Mouse (Mus musculus) 3134 (cell line): Measurements from ENCODE around the gene Uaca.

Experiments used
- DNase-seq: peaks from one replicate; pipeline ENCODE4 v3.0.0-alpha.2; 2011; ENCODE audit warnings: low spot score; ENCODE audit not compliant: insufficient read length; ENCODE audit errors: extremely low read depth

Uaca gene

DNA sequence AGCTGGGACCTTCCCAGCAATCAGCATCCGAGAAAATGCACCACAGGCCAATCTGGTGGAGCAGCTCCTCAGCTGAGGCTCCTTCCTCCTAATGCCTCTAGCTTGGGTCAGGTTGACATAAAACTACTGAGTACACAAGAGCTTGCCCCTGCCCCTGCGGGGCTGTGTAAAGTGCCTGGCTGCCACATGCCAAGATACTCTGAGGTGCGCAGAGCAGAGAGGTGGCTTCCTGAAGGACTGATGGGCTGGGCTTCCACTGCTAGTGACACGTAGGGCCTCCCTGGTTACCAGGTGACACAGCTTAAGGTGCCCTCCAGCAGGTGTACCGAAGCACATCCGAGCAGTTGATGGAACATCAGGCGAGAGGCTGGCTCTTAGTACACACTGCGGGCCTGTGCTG is 37.9 kb downstream of the Uaca start:
- no peak for DNase-seq

DNA sequence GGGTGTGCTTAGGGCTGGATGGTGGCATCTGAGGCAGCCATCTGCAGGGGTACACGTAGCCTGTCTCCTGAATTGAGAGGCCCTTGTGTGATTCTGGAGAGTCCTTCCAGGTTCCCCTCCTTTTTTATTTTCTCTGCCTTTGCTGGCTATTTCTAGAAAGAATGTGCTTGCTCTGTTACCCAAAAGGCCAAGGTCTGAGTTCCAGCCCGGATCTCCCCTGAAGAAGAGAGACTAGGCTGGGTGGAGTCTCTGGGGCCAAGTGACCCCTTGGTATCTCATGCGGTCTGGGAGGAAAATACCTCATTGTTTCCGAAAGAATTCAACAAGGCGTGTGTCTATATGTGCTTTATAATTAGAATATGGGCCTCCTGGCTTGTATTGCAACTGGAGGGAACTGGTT is 41.8 kb downstream of the Uaca start:
- no peak for DNase-seq

DNA sequence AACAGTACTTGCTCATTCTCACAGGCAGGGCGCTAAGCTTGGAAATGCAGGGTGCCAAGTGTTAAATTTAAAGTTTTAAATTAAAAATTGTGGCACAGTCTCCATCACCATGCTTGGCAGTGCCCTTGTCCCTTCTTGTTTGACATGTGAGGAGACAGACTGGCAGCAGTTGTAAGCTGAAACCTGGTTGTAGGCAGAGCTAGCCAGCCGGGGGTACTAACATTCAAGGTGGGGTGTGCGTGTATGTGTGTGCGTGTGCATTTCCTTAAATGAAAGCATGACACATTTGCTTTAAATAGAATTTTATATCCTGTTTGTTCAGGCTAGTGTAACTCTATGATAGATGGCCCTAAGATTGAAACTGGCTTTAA is 42.7 kb downstream of the Uaca start:
- DNase-seq = no peak

DNA sequence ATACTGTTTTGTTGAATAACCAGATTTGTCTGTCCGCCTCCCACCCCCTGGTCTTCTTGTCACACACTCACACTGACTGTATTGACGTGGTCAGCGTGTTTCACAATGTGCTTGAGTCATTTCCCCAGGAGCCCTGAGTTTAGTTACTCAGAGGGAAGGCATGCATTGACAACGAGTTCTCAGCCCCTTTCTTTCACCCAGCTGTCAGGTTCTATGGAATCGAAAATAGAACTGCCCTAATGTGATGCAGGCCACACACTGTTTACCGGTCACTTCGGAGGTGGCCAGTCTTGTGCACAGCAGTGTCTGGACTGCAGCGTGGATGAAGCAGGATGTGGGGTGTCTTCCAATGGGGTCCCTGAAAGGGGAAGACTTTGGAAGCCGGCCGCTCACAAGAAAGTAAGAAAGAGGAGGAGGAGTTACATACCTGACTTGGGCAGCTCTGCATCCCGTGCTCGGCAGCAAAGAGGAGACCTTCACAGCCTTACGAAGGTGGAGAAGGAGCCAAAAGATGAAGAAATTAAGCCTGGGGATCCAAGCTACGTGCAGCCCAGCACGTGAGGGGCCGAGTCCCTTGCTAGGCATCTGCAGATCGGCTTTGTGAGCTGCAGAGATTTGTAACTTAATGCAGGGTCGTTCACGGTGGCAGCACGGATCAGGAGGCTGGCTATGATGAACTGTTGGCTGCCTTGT is 43.3 kb downstream of the Uaca start:
- peak; percentile 75 for DNase-seq

DNA sequence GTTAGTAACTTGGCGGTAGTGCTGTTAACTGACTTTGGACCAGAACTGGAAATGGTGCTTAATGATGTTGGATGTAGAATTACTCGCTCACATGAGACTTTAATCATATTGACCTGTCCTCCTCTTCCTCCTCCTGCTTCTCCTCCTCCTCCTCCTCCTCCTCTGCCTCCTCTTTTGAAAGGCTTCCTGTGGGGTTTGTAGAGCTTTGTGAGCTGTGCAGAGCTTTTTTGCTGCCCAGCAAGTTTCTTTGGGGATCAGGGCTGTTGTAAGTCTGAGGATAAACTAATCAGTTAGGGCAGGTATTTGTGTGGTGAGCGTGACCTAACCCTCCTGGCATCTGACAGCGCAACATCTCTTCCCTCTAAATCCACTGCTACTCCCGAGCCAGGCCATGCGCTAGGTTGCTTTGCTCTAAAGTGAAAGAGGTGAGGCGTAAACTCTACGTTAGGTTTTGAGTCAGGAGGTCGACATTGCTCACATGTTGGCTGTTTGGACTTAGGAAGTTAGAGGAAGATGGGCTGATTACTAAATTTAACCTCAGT is 44.1 kb downstream of the Uaca start:
- peak; percentile 43 for DNase-seq

DNA sequence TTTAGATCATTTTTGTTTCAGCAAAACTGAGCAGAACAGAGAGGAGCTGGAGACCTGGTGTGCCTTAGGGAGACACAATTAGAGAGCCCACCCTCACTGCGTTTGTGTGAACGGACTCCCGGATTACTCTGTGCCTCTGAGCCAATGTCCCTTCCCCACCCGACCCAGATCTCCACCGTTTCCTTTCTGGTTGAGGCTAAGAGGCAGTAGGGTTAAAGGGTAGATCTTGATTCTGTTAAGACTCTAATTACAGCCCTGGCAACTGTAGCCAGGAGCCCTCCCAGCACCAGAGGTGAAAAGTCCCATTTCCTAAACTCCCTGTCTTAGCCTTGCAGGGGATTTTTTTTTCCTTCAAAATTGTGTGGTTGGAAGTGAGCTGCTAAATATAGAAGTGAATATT is 47.1 kb downstream of the Uaca start:
- no peak for DNase-seq

DNA sequence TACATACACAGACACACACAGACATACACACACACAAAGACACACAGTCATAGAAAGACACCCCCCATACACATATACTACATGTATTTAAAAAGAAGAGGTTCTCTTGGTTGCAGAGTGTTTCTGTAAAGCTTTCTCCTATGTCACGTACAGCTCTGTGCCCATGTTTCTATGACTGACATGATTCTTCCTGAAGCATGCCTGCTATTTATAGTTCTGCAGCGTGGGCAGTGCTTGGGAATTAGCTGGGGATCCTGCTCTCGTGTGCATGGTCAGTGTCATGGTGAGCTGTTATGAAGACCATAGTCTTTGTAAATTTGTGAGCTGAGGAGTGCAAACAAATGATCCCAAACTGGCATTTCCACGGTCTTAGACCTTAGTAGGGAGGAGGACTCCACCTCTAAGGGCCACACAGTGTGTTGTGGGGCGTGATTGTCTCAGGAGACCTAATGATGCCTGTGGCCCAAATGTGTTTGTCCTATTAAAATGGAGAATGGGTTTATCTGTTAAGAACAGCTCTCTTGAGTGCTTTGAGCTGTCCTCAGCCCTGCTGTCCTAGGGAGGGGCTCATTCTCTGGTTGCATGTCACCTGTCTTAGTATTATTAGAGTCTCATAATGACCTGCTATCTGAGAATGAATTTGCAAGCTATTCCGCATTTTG is 49.2 kb downstream of the Uaca start:
- no peak for DNase-seq

DNA sequence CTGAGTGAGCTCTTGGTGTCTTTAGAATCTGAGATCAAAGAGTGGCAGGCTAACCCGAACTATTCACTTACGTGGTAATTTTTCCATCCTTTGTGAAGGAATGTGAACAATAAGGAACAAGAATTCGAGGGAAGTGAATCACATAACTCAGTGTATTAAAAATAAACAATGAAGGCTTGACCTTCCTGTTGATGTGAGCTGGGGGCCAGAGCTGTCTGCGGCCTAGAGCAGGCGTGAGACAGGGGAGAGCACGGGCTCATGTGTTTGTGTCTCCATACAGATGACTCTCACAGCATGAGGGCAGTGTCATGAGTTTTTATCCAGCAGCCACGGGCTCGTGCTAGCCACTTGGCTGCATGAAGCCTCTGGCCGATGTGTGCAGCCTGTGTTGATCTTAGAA is 54.4 kb downstream of the Uaca start:
- no peak for DNase-seq

DNA sequence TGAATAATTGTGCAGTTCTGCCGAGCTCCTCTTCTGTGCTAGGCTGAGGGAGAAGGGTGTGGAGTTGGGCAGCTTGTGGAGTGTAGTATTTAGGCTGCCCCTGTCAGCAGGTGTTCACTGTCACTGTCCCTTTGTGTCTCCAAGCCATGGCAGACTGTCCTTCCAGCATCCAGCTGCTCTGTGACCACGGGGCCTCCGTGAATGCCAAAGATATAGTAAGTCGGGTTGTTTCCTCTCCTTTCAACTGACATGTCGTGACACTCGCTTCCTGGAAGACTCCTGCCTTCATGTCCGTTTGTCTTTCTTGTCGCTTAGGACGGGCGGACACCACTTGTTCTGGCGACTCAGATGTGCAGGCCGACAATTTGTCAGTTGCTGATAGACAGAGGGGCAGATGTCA is 55.6 kb downstream of the Uaca start:
- DNase-seq = no peak

DNA sequence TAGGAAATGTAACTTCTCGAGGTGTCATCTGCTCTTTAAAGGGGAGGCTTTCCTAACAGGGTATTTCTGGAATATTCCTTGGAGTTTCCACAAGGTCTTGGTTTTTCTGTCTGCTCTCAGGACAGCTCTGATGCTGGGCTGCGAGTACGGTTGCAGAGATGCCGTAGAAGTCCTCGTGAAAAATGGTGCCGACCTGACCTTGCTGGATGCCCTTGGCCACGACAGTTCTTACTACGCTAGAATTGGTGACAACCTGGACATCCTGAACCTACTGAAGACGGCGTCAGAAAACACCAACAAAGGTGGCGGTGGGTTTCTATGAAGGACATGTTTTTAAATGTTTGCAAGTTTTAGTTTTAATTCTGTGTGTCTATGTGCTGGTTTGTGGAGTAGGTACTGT is 59.9 kb downstream of the Uaca start:
- no peak for DNase-seq

DNA sequence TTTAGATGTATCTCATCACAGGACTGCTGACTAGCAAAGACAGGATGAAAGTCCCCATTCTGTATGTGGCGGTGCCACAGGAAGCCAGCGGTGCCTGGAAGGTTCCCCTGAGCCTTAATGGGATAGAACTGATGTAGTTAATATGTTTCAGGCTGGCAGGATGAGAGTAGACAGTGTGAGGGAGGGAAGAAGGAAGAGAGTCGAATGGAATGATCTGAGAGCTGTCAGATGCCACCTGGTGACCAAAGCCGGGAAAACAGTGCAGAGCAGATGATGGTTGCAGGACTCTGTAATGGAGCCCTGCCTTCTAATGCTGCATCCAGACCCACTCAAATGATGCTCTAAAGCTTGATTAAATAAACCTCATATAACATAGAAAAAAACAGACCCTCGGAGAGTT is 63.5 kb downstream of the Uaca start:
- DNase-seq = no peak

DNA sequence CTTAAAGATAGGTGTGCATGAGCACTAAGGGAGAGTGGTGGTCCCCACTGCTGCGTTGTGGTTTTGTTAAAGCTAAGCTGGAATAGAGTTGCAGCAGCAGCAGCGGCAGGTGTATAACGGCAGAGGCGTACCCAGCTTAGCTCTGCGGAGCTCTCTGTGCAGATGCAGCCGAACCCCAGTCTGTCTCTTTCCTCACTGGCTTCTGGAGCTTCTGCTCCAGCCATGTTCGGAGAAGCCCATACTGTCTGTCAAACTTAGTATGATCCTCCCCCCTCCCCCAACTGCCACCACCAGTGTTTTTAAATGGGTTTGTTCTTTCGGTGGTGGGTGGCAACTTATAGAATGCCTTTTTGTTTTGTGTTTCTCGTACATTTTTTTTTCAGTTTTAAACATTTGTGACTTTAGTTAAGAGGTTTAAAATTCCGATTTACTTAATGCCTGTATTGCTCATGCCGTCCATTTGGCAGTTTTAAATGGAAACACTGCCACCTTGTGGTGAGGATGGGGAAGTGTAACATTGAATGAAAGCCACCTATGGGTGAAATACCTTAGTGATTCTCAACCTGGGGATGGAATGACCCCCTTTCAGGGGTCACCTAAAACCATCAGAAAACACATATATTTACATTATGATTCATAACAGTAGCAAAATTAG is 64.1 kb downstream of the Uaca start:
- no peak for DNase-seq

DNA sequence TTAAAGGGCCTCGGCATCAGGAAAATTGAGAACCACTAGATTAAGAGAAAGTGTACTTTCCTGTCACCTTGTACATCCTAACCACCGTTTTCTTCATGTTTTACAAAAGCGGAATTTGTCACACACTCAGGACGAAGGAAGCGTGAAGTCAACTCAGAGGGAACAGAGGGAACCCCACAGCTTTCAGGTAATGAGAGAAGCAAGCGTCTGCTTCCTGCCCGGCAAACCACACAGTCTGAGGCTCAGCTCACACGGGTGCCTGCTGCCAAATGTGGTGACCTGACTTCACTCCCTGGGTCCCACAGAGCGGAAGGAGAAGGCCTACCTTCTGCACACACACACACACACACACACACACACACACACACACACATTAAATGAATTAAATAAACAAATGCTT is 64.7 kb downstream of the Uaca start:
- DNase-seq = no peak

DNA sequence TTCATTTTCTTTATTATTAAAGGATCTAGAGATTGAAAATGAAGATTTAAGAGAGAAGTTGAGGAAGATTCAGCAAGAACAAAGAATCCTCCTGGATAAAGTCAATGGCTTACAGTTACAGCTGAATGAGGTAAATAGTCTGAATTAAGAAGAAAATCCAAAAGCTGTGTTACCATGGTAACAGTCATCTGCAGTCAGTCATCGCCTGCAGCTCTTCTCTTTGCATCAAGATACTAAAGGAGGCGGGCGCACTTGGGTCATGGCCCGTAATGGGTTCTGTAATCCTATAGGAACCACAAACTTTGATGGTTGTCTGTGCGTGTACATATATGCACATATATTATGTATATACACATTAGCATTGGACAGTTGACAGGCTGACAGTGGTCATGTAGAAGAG is 66.7 kb downstream of the Uaca start:
- DNase-seq = no peak

DNA sequence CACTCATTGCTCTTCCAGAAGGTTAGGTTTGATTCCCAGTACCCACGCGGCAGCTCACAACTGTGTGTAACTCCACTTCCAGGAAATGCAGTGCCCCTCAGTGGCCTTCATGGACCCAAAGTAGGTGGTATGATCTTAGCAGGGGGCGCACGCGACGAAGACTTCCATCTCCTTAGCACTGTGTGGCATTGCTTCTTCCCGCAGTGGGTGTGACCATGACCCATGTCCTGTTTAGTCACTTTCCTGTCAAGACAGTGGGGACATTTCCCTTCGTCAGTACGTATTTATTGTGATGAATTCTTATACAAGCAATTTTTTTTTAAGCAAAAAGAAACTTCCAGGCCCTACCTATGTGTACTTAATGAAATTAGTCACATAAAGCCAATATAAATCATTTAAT is 70.3 kb downstream of the Uaca start:
- no peak for DNase-seq

DNA sequence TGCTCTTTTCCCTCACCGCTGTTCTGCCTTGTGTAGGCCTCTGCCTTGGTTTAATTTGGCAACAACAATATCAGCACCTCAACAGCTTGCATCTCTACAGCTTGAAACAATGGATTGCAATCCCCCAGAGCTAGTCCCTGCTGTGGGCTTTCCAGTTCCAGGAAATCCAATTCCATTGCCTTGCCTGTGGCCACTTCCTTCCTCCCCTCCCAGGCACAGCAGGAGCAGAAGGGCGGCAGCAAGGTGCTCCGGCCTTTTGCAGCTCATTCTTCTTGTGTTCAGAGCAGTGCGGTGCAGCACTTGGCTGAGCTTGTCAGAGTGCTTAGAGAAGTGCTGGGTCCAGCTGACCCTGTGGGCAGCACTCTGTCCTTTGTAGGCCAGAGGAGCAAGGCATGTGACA is 71.5 kb downstream of the Uaca start:
- no peak for DNase-seq

DNA sequence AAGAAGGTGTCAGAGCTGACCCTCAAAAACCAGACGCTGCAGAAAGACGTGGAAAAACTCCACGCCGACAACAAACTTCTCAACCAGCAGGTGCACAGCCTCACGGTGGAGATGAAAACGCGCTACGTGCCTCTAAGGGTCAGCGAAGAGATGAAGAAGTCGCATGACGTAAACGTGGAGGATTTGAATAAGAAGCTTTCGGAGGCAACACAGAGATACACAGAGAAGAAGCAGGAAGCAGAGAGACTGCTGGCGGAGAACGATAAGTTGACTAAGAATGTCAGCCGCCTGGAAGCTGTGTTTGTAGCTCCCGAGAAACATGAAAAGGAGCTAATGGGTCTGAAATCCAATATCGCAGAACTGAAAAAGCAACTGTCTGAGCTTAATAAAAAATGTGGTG is 76.1 kb downstream of the Uaca start:
- DNase-seq = no peak

DNA sequence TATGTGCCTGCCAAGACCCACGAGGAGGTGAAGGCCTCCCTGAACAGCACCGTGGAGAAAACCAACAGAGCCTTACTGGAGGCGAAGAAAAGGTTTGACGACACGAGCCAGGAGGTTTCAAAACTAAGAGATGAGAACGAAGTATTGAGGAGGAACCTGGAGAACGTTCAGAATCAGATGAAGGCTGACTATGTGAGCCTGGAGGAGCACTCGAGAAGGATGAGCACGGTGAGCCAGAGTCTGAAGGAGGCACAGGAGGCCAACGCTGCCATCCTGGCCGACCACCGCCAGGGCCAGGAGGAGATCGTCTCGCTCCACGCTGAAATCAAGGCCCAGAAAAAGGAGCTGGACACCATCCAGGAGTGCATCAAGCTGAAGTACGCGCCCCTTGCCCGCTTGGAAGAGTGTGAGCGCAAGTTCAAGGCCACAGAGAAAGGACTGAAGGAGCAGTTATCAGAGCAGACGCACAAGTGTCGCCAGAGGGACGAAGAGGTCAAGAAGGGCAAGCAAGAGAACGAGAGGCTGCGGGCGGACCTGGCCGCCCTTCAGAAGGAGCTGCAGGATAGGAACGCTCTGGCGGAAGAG is 76.7 kb downstream of the Uaca start:
- DNase-seq = no peak

DNA sequence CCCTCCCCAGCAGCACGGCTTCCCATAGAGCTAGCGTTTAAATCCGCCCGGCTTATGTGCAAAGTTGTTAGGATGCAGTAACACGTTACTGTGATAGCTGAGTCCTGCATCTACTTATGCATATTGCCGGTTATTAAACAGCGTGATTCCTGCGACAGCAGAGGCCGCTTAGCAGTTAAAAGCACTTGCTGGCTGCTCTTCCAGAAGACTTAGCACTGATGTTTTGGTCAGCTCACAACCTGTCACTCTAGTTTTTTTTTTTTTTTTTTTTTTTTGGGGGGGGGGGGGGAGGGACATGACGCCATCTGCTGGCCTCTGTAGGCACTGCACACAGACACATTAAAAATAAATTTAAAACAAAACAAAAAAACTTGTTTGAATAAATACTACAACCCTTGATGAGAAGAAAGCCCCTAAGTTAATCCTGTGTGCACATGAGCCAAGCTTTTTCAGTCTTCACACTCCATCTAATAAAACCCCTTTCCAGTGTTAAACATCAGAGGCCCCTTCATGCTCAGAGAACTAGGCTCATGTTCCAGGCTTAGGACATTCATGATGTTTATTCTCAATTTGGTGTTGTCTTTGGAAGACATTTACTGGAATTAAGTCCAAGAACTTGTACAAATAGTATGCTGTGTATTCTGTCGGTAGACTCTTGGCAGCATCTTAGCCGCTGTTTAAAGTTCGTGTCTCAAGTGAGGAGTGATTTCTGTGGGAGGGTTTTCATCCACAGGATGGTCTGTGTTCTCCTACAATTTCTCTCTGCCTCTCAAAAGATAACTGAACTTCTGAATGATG is 79.1 kb downstream of the Uaca start:
- no peak for DNase-seq

DNA sequence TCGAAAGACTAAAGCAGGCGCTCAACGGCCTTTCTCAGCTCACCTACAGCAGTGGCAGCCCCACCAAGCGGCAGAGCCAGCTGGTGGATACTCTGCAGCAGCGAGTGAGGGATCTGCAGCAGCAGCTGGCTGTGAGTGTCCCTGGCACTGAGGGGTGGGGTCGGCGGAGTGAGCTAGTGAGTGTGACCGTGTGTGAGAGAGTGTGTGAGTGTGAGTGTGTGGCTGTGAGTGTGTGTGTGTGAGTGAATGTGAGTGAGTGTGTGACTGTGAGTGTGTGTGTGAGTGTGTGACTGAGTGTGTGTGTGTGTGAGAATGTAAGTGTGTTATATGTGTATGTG is 79.7 kb downstream of the Uaca start:
- DNase-seq = no peak

DNA sequence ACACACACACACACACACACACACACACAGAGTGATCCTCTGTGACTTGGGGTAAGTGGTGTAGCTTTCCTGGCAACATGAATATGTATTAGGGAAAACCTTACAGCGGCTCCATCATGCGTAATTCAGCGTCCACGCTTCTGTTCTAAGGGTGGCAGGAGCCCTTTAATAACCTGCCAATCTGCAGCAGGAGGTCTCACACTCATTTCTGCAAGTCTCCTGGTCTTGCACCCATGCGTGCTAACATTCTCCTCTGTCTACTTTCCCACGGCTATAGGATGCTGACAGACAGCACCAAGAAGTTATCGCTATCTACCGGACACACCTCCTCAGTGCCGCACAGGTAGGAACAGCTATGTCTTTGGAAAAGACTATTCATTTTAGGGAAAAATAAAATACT is 81.7 kb downstream of the Uaca start:
- DNase-seq = no peak
